Mouse (Mus musculus) left cerebral cortex, postnatal 14 days (tissue): ENCODE results near the gene Thoc5. TPM values are rescaled to one million over a fixed set of nuclear protein-coding genes. Genes with fewer than 3 reads are reported as not detected.

Source experiments
- DNase-seq, 2 experiments: peaks; one replicate each; pipeline ENCODE4 v3.0.0; 2021 to 2022; ENCODE audit warnings: low spot score in 2 of 2, mixed read lengths in 1 of 2
- intact Hi-C: fragments of 180-260 bp; cut with DNase I; formaldehyde crosslinking; loops from one replicate; pipeline ENCODE4 v1.15.1; 2025
- total RNA-seq, 2 experiments: library from RNA; stranded (reverse); gene quantifications; 2 replicates each; pipeline ENCODE4 v1.2.3; 2021

The Thoc5 gene
- total RNA-seq, 2 experiments from 2014 or later: 35.8 to 38.3 TPM

DNA sequence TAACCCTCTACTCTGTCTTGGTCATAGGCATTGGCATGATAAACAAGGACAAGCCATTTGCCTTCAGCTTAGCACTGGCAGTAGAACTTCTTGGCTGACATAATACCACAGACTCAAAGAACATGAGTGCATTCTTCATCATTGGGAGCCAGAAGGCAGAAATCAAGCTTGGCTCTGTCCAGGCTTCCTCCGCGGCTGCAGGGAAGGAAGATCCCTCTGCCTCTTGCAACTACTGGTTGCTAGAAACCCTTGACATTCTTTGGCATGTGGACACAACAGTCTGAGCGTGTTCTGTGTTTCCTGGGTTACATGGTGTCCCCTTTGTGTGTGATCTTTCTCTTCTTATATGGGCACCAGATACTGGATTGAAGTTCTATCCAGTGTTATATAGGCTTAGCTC is 8.1 kb upstream of the Thoc5 start:
- intact Hi-C loops: no loop called here
- no peak for DNase-seq

DNA sequence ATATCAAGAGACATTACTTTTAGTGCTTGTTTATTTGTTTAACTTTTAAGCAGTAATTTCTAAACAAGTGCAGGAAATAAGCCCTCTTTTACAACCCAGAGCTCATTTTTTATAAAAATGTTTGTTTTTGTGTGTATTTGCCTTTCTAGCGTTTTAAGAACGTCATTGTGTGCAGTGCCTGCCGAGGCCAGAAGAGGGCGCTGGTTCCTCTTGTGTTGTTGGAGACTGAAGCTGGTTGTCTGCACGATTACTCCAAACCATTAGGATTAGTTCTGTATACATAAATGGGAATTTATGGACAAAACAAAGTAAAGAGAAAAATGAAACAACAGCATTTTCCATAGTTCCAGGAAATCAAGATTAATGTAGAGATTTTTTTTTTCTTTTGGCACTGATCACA is 5.3 kb downstream of the Thoc5 start:
- intact Hi-C loops: loop anchor here (10.0 kb wide), 1 partner anchor 184 kb away; no protein-coding TSS in a partner anchor
- DNase-seq: peak in 1 of 2 experiments; percentile 54

DNA sequence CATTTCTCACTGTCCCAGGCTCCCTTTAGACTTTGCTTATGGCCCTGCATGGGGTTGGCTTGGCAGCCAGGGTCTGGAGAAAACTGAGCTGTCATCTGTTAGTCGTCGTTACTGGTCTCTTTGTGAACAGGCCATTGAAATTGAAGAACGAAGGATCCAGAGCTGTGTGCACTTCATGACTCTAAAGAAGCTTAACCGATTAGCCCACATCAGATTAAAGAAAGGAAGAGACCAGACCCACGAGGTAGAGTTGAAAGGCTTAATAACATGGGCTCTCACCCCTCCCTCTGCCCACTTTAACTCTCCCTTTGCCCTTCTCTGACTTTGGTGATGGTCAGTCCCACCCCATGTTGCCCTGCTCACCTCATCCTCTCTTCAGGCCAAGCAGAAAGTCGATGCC is 6.8 kb downstream of the Thoc5 start:
- DNase-seq: no peak
- intact Hi-C loops: loop anchor here (10.0 kb wide), 1 partner anchor 183 kb away; no protein-coding TSS in a partner anchor

DNA sequence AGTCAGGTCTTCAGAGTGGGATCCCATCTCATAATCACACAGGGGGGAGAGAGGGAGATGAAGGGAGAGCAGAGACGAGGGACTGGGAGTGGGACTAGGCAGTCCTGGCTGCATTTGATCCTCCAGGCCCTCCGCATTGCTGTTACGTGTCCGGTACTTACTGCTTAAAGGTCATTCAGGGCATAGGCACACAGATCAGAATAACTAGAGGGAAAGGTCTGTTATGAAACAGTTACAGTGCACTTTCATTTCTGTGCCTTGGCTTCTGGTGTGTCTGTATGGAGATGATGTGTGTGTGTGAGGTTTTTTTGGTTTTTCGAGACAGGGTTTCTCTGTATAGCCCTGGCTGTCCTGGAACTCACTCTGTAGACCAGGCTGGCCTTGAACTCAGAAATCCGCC is 11.1 kb downstream of the Thoc5 start:
- DNase-seq: no peak
- intact Hi-C loops: loop anchor here (10.0 kb wide), 1 partner anchor 179 kb away; no protein-coding TSS in a partner anchor

DNA sequence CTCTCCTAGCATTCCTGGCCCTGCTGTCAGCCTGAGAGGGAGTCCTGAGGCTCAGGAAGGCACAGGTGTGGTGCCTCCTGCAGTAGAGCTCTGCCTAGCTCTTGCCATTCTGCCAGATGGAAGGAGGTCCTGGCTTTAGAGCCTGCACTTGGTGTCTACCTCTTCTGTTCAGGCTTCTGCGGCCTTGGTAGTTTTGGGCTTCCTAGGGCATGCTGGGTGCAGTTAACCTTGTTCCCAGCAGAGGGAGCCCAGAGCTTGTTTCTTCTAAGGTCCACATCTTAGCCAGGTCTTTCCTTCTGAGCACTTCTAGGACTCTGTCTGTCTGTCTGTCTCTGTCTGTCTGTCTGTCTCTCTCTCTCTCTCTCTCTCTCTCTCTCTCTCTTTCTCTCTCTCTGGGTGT is 20.9 kb downstream of the Thoc5 start:
- peak; percentile 74 to 77 for DNase-seq
- intact Hi-C loops: loop anchor here (5.0 kb wide), 1 partner anchor 56 kb away; no protein-coding TSS in a partner anchor

DNA sequence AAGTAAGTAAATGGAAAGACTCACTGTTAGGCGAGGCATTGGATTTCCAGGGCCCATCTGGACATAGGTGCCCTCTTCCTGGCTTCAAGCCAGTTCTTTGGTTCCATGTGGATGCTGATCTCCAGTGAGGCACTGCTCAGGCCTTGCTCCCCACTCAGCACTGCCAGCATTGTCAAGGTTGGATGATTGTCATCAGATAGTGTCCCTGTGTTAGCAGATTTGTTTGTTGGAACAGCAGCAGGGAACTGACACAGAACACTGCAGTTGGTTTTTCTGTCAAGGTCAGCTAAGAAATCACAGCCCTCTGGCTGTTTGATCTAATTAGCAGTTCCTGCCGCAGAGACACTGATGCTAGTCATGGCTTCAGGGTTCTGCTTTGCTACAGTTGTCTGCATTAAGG is 26.2 kb downstream of the Thoc5 start:
- no peak for DNase-seq
- intact Hi-C loops: no loop called here

DNA sequence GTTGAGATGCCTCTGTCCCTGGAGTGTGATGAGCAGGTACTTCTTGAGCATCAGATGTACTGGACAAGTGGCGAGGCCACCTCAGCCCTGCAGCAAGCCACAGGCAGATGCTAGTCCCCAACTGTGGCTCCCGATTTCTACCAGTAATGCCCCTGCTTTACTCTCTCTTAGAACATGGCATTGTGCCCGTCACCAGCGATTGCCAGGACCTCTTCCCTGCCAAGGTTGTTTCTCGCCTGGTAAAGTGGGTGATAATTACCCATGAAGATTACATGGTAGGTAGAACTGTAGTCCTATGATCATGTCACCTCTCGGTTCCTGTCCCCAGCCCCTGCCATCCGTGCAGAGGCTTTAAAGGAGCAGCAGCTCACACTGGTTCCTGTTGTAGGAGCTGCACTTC is 26.6 kb downstream of the Thoc5 start:
- intact Hi-C loops: no loop called here
- no peak for DNase-seq

DNA sequence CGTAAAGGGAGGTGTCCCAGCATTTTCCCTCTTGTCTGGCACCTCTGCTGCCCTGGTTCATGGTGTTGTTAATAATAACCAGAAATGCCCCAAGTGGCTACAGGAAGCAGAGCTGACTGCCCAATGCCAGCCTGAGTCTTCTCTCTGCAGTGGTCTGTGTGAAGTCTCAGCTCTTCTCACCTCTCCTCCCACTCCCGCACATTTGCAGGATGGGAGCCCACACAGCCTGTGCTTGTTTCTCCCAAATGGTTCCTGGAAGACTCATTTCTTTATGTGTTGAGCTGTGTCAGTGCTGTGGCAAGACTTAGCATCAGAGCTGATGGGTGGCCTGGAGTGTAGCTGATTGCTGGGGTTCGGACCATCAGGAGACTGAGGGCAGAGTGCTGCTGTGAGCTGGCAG is 32.1 kb downstream of the Thoc5 start:
- intact Hi-C loops: no loop called here
- peak; percentile 17 to 39 for DNase-seq

DNA sequence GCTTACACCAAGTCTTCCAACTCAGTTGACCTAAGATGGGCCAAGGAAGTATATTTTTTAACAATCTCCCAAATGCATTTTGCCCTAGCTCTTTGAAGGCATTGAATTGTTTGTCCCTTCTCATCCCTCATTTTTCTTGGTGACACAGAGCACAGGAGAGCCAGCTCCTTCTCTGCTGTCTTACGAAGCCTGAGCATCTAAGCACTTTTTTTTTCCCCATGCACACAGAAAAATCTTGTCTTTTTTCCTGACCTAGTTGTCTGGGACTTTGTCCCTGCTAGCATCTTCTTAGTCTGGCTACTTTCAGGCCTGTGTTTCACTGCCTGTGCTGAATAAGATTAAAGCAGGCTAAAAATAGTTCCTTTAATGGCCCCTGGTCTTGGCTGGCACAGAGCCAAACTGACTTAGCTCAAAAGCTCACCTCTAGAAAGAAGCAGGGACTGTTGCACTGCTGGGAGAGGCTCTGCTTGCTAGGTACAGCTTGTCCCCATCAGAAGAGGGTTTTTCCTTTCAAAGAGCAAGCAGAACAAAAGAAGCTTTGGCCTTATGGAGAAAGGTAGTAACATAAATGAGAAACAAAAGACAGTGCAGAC is 36.0 kb downstream of the Thoc5 start:
- intact Hi-C loops: no loop called here
- DNase-seq: peak in 1 of 2 experiments; percentile 30

DNA sequence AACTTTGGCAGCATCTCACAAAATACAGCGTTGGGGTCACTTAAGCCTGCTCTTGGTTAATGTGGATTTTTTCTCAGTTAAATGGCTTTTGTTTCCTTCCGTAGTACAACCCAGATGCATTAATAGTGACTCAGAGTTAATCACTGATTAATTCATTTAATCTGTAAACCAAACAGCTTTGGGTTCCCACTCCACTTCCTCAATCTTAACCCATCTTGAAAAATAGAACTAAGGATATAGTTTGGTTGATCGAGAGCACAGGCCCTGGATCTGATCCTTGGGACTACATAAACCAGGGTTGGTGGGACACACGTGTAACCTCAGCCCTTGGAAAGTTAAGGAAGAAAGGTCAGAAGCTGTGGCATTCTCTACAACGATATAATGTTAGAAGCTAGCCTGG is 41.1 kb downstream of the Thoc5 start:
- DNase-seq: no peak
- intact Hi-C loops: no loop called here

DNA sequence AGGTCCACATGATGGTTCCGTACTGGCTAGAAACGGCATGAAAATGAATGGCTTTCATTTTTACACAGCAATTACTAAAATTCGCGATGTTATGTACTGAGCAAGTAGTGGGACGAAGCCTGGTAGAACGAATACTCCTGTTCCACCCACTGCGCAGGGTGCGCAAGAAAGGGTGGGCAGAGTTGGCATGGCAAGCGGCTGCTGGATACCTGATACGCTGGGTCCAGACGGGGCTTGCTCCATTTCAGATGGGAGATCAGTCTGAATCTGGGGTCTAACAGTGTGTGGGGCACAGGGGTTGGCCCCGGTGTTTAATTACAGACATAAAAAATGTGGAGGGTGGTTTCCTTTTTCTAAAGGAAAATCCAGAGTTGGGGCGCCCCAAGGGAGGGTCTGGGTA is 51.4 kb downstream of the Thoc5 start:
- intact Hi-C loops: no loop called here
- DNase-seq: peak; percentile 20 to 50

DNA sequence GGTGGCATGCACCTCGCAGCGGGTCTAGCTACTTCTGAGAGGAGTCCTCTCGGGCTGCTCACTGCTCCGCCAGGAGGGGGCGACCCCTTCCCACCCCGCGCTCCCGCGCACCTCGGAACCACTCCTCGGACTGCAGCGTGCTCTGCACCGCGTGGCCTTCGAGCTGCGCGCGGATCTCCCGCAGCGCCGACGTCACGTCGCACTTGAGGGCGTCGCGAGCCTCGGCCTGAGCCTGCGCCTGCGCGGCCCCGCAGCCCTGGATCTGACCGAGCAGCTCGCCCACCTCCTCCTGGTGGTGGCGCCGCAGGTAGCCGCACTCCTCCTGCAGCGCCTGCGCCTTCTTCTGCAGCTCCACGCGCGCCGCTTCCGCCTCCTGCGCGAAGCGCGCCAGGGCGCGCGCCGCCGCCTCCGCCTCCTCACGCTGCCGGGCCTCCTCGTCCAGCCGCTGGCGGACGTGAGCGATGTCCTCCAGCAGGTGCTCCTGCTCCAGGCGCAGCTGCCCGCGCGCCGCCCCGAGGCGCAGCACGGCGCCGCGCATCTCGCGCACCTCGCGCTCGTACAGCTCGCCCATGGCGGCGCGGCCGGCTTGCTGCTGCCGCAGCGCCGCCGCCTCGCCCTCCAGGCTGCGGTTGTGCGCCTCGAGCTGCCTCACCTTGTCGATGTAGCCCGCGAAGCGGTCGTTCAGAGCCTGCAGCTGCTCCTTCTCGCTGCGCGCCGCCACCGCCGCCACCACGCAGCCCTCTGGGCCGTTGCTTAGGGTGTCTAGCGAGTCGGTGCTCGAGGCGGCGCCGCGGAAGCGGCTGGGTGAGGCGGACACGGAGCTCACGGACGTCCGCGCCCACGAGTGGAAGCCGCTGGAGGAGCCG is 52.1 kb downstream of the Thoc5 start:
- intact Hi-C loops: no loop called here
- peak; percentile 91 to 94 for DNase-seq

DNA sequence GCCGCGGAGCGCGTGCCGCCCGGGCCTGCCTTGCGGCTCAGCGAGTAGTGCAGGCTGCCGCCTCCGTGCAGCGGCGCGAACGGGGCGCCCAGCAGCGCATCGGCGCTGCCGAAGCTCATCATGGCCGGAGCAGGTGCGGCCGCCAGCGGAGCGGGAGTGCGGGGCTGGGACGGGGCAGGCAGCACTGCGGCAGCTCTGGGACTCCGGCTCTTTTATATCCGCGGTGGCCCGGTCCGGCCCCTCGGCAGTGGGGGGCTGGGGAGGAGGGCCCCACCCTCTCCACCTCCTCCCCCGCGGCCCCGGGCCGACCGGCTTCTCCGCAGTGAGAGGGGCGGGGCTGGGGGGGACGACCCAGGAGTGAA is 52.7 kb downstream of the Thoc5 start, which contains the start of gene Nefh:
TSS of gene Nefh (minus strand) at position 252 of the 362 bp plus-strand sequence.
- intact Hi-C loops: no loop called here
- peak in 1 of 2 experiments; percentile 23 for DNase-seq

DNA sequence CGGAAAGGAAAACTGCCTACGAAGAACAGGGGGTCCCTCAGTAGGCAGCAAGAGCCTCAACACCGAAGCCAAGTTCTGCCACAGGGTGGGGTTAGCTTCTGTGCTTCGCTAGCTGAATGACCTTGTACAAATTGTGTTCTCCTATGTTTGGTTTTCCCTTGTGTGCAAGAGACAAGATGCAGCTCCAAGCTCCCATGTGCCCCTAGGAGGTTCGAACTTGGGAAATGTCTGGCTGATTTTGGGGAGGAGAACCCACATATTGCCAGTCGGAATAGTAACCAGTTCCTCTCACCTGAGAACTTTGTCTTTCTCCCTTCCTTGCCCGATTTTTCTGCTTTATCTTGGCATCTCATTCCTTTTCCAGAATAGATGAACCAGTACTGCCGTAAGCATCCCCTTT is 53.7 kb downstream of the Thoc5 start:
- intact Hi-C loops: no loop called here
- DNase-seq: no peak

DNA sequence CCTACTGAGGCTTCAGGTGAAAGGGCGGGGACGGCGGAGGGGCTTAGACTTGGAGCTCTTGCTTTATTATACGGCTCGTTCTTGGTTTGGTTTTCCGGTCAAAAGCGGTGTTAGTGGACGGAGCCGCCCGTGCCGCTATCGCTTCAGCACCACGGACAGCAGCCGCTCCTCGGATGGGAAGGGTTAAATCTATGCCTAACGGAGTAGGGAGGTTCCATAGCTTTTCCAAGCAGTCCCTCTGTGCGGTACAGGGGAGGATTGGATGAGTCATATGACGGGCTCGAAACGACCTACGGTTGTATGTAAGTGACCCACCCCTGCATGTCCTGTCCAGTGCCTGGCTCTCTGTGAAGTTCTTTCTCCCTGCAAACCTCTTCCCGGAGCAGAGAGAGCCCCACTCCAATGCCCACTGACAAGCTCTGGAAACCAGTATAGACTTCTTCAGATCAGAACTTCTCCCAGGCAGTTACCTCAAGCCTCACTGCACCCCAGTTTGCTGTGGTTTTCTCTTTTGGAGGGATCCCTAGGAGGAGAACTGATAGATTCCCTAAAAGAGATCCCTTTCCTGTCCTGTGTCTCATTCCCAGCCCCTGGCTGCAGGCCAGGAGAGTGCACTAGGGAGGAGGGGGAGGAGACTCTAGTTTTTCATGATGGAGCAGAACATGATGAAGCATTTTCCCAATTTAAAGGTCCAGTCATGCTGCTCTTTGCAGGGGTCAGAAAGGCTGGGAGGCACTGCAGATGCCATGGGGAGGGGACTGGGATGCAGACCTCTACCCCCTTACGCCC is 54.3 kb downstream of the Thoc5 start:
- intact Hi-C loops: no loop called here
- peak in 1 of 2 experiments; percentile 33 for DNase-seq

DNA sequence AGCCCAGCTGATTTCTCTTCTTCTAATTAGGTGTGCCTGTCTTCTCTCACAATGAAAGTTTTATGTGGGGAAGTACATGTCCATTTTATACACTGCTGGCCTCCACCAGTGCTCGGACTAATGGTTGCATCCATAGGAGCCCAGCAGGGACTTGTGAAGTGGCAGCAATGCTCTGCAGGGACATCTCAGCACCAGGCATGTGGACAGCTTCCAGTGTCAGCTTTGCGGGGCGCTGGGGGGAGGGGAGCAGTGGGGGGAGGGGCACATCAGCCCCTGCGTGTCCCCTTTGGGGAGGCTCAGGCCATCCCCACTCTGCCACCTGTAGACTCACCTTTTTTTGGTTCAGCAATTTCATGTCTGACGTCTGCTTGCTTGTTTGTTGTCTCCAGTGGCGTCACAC is 58.3 kb downstream of the Thoc5 start:
- no peak for DNase-seq
- intact Hi-C loops: no loop called here

DNA sequence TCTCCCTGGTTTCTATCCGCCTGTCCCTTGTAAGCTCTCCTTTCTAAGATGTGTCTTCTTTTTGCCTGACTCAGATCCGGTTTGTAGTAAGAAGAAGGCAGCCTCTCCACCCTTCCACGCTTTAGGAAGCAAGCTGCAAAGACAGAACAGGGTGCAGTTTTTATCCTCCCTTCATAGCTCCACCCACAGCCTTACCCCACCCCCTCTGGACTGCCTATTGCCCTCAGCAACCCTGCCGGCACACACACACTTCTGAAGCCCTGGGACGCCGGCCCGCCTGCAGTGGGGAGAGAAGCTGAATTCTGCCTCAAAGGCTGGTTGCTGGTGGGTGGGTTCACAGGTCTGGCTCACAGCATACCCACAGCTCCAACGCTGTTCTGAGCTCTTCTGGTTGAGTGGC is 58.8 kb downstream of the Thoc5 start:
- DNase-seq: peak; percentile 22 to 32
- intact Hi-C loops: no loop called here

DNA sequence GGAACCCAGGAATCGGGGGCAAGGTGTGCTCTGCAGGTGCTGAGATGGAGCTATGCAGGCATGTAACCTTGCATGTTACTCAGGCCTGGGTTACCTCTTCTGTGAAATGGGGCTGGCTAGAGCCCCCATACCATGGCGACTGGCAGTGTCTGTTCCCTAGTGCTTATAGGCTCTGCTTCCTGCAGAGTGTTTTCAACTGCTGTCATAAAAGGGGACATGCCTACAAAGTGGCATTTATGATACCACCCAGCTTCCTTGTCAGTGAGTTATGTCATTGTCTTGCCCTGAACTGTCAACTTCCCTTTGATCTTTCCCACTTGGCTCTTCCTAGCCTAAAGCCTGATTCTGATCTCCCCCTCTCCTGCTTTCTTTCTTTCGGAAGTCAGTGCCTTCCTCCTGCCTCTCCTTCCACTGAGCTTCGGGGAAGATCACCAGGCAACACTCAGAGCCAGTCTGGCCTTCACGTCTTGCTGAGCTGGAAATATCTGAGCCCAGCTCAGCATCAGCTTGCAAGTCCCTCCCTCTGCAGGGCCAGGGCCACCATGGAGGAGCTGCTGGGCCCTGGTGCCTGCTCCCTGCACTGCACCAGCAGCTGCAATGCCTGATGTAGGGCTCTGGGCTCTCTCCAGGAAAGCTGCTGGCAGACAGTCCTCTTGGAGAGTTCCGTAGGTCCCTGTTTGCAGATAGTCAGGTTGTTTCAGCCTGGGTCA is 68.1 kb downstream of the Thoc5 start:
- DNase-seq: no peak
- intact Hi-C loops: no loop called here

DNA sequence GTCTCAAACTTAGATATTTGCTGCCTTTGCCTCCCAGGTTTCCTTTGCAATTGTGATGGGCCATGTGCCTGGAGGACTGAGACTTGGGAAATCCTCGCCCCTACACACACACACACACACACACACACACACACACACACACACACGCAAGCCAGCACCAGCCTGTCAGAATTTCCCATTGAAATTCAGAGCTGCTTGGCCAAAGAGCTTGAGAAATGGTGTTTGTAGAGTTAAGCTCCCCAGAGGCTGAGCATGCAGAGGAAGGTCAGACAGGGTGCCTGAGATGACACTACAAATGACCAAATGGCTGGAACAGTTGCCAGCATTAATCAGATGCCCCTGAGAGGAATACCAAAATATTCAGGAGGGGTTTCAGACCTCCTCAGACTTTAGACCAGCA is 71.2 kb downstream of the Thoc5 start:
- intact Hi-C loops: no loop called here
- DNase-seq: no peak
